Mouse (Mus musculus): Measurements from ENCODE around the gene Ptpre. TPM values are rescaled to one million over a fixed set of nuclear protein-coding genes. Genes with fewer than 3 reads are reported as not detected.
A peak's percentile ranks its signal among the peaks of the same experiment; 100 is the strongest.
"Not testable (repeated sequence)": the region's sequence is repeated elsewhere in the genome, so short reads cannot be mapped to it uniquely, and the experiment has no call there.

Gene Ptpre
- polyA plus RNA-seq, 1 experiment from 2014 or later: 1.8 TPM

DNA sequence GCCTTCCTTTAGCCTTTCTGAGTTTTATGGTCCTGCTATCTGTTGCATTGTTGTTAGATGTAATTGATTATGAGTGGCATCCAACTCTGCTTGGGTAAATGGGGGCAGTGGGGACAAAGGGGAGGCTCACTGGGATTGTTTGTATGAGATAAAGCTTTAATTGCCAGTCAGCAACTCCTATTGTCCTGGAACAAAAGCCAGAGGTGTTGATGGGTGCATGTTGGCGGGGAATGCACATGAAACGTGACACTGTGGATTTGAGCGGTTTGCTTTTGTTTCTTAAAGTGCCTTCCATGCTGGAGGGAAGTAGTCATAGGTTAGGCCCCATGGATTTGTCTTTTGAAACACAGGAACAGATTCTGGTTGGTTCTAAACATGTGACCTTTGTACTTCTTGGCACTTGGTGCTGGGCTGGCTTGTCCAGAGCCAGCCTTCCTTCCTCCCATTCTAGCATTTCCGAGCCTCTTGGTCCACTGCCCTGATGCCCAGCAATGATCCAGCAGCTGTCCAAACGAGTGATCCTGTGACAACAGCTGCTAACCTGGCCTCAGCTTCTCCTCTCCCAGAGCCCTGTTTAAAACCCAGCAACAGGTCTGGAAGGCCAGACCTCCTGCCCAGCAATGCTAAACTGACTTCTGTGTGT lies 65.7 kb downstream of the Ptpre start:
- no peaks in the 10 kb centered on the region for H3K36me3 ChIP-seq

DNA sequence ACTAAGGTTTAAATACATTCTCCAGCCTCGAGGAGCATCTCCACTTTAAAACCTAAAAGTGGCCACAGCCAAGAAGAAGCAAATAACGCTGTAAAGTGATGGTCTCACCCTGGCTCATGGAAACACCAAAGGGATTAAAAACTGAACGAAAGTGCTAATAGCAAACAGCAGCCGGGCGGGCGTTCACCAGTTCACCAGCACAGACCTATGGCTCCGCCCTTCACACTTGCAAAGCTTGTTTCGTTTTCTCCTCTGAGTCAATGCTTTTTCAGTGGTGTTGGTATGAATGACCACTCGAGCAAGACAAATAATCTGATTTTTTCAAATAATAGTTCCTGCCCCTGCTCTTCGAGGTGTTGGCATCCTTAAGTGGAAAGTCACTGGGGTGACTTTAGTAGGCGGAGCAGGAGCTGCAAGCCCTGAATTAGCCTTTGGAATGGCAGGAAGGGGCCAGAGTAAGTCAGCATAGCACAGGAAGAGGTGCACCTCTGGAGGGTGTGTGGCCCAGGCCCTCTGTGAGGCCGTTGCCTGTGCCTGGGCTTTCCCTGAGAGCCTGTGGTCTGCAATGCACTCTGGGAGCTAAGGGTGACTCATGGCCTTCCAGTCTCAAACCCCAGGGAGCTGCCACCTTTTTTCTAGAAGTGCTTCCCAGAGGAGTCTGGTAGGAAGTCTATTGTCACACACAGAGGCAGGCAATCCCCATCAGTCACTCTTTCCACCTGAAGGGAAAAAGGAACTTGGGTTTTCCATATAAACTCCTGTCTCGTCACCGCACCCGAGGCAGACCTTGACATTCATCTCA lies 67.9 kb downstream of the Ptpre start:
- no peaks in the 10 kb centered on the region for H3K36me3 ChIP-seq
- 39% methylated on average over 15 of the region's 15 CpGs for WGBS
- peak overlapping the region; percentile 79 for H3K27ac ChIP-seq
- H3K27me3 ChIP-seq (ENCODE audit: insufficient read depth, poor library complexity, severe bottlenecking): no peaks in the 10 kb centered on the region
- H3K4me1 ChIP-seq: peaks cover 41% of the 10 kb centered on the region
- no peaks in the 10 kb centered on the region for H3K9me3 ChIP-seq
- no peak for DNase-seq (ENCODE audit: low spot score)
- peak overlapping the region; percentile 13 for H3K4me3 ChIP-seq

More for the DNA sequence above, 65.7 kb downstream of the Ptpre start:
- 42% methylated on average over 5 of the region's 5 CpGs for WGBS
- Histone ChIP-seq H3K4me3 (no peak overlapping the region), H3K4me1 (peaks cover 35% of the 10 kb centered on the region), H3K27ac (peak overlapping the region; percentile 43; the same call in 1 of the 2 replicates), H3K9me3 (no peaks in the 10 kb centered on the region), H3K27me3 (ENCODE audit: insufficient read depth, poor library complexity, severe bottlenecking) (no peaks in the 10 kb centered on the region)
- no peak for DNase-seq (ENCODE audit: low spot score)

DNA sequence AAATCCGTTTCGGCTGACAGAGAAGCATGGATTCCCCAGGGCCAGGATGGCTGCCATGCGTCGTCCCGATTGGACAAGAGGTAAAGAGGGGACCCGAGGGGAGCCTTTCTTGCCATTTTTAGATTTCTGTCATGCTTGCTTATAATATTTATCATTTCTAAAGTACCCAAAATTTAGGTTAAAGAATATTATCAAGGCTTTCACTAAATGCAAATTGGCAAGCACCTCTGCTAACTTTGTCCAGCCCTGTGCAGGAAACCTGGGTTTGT lies 68.5 kb downstream of the Ptpre start:
- no peak for DNase-seq (ENCODE audit: low spot score)
- Histone ChIP-seq H3K9me3 (no peaks in the 10 kb centered on the region), H3K27ac (peak overlapping the region; percentile 79; the same call in 1 of the 2 replicates), H3K4me1 (peaks cover 41% of the 10 kb centered on the region), H3K27me3 (ENCODE audit: insufficient read depth, poor library complexity, severe bottlenecking) (no peaks in the 10 kb centered on the region), H3K4me3 (no peak overlapping the region), H3K36me3 (no peaks in the 10 kb centered on the region)
- WGBS: 73% methylated on average over 6 of the region's 6 CpGs

DNA sequence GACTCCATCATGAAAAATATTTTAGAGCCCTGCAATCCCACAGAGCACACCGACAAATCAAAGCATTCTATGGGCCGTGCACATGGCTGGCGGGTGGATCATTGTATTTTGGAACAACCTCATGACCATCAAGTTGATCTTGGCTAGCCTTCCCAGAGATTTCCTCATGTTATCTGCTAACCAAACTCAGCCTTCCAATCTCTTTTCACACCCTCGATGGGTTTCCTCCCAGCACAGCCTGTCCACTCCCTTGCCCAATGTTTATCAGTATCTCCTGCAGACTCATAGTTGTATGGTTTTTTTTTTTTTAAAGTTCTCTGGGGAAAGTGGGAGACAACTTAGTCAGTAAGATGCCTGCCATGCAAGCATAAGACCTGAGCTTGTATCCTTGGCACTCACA lies 70.9 kb downstream of the Ptpre start:
- 0 out of 2 replicates have a peak, but pooled peaks cover 4% of the 10 kb centered on the region for H3K27me3 ChIP-seq (ENCODE audit: insufficient read depth, poor library complexity, severe bottlenecking)
- no peak overlapping the region for H3K4me3 ChIP-seq
- H3K9me3 ChIP-seq: no peaks in the 10 kb centered on the region
- H3K4me1 ChIP-seq: peaks cover 34% of the 10 kb centered on the region
- H3K27ac ChIP-seq: no peak overlapping the region
- no peaks in the 10 kb centered on the region for H3K36me3 ChIP-seq
- WGBS: 47% methylated on average over 4 of the region's 4 CpGs
- no peak for DNase-seq (ENCODE audit: low spot score)

DNA sequence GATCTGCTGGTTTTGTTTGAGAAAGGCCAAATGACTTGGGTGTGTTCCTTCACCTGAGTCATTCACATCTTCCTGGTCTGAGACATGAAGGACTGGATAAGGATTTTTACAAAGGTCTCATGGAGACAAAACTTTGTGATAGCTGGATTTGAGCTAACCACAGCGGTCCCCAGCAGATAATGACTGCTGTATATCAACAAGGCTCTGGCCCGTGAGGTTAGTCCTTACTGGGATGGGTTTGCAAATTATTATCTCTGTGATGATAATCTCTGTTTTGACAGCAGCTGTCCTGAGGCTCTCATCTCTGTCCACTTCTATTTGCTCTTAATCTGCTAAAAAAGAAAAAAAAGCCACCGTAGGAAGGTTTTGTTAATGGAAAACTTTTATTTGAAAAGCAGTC lies 71.7 kb downstream of the Ptpre start:
- Histone ChIP-seq H3K4me3 (no peak overlapping the region), H3K9me3 (no peaks in the 10 kb centered on the region), H3K27me3 (ENCODE audit: insufficient read depth, poor library complexity, severe bottlenecking) (0 out of 2 replicates have a peak, but pooled peaks cover 4% of the 10 kb centered on the region), H3K27ac (no peak overlapping the region), H3K36me3 (0 out of 2 replicates have a peak, but pooled peaks cover 2% of the 10 kb centered on the region), H3K4me1 (peaks cover 32% of the 10 kb centered on the region)
- no peak for DNase-seq (ENCODE audit: low spot score)
- 18% methylated on average over 3 of the region's 3 CpGs for WGBS

DNA sequence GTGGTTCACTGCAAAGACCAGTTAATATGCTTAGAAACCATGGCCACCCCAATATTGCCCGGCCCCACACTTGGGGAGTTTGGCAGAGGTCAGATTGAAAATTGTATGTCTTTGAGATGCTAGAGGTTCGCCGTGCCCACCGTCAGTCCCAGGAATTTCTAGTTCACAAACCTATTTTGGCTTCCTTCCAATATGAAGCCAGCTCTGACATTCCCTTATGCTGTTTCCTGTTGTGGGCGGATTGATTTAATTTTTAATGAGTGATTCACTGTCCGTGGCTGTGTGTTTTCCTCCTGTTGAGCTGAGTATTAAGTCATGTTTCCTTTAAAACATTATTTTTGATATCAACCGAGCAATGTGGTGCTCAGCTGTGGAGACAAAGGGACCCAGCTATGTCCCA lies 72.4 kb downstream of the Ptpre start:
- H3K27me3 ChIP-seq (ENCODE audit: insufficient read depth, poor library complexity, severe bottlenecking): 0 out of 2 replicates have a peak, but pooled peaks cover 4% of the 10 kb centered on the region
- DNase-seq (ENCODE audit: low spot score): no peak
- no peaks in the 10 kb centered on the region for H3K9me3 ChIP-seq
- H3K36me3 ChIP-seq: 0 out of 2 replicates have a peak, but pooled peaks cover 2% of the 10 kb centered on the region
- WGBS: 63% methylated on average over 7 of the region's 7 CpGs
- H3K4me1 ChIP-seq: peaks cover 29% of the 10 kb centered on the region
- H3K4me3 ChIP-seq: no peak overlapping the region
- no peak overlapping the region for H3K27ac ChIP-seq

DNA sequence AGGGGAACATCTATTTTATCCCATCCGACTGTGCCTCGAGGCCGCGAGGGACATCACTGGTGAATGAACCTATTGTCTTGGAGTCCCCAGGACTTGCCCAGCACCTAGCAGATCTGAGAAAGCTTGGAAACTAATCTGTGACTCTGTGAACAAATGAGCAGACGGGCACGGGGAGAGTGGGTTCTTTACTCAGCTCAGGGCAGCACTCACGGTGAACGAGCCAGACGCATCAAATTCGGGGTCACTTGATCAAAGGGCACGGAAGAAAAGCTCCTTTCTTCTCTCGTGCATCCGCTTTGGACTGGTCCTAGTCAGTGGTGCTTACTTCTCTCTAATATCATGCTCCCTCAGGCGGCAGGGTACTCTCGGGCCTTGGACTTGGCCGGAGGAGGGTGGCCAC lies 75.0 kb downstream of the Ptpre start:
- no peaks in the 10 kb centered on the region for H3K9me3 ChIP-seq
- no peak overlapping the region for H3K4me3 ChIP-seq
- H3K27ac ChIP-seq: no peak overlapping the region
- WGBS: 84% methylated on average over 16 of the region's 16 CpGs
- peaks cover 16% of the 10 kb centered on the region for H3K4me1 ChIP-seq
- 0 out of 2 replicates have a peak, but pooled peaks cover 4% of the 10 kb centered on the region for H3K27me3 ChIP-seq (ENCODE audit: insufficient read depth, poor library complexity, severe bottlenecking)
- DNase-seq (ENCODE audit: low spot score): no peak
- 0 out of 2 replicates have a peak, but pooled peaks cover 2% of the 10 kb centered on the region for H3K36me3 ChIP-seq

DNA sequence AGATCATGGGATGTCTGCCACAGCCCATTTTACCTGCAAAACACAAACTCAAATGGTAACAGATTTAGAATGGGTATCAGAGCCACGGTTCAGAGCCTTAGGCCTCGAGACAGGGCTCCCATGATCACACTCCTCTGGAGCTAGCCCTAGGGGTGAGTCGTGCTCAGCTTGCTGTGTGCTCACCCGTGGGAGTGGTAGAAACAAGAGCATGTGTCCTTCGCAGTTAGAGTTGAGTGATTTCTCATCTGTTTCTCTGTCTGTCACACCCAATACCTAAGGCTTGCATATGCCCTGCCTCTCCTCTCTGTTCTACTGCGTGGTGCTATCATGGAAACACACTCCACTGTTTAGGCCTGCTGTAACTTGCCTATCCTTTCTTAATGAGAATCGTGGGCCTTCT lies 75.5 kb downstream of the Ptpre start:
- no peak overlapping the region; the same call in 1 of the 2 replicates for H3K27ac ChIP-seq
- 0 out of 2 replicates have a peak, but pooled peaks cover 4% of the 10 kb centered on the region for H3K27me3 ChIP-seq (ENCODE audit: insufficient read depth, poor library complexity, severe bottlenecking)
- no peaks in the 10 kb centered on the region for H3K9me3 ChIP-seq
- H3K4me1 ChIP-seq: peaks cover 16% of the 10 kb centered on the region
- H3K4me3 ChIP-seq: no peak overlapping the region
- no peak for DNase-seq (ENCODE audit: low spot score)
- 0 out of 2 replicates have a peak, but pooled peaks cover 2% of the 10 kb centered on the region for H3K36me3 ChIP-seq
- WGBS: 71% methylated on average over 7 of the region's 7 CpGs

DNA sequence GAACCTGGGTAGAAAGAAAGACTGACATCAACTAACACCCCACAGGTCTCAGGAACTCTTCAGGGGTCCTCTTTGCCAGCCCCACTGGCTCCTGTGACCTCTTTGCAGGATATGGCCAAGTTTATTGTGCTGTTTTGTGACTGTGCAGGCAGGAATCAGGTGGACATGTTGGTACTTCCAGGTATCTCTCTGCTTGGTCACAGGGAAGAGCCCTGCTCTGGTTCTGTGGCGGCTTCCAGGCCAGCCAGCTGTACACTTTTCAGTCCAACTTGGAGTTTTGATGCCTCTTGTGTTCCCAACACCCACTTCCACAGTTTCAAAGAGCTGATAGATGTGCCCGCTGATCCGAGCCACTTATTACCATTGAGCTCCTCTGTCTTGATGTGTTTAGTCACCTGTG lies 76.1 kb downstream of the Ptpre start:
- WGBS: 92% methylated on average over 3 of the region's 3 CpGs
- 0 out of 2 replicates have a peak, but pooled peaks cover 2% of the 10 kb centered on the region for H3K36me3 ChIP-seq
- H3K9me3 ChIP-seq: no peaks in the 10 kb centered on the region
- no peak overlapping the region for H3K27ac ChIP-seq
- peaks cover 16% of the 10 kb centered on the region for H3K4me1 ChIP-seq
- 0 out of 2 replicates have a peak, but pooled peaks cover 4% of the 10 kb centered on the region for H3K27me3 ChIP-seq (ENCODE audit: insufficient read depth, poor library complexity, severe bottlenecking)
- no peak for DNase-seq (ENCODE audit: low spot score)
- H3K4me3 ChIP-seq: no peak overlapping the region

DNA sequence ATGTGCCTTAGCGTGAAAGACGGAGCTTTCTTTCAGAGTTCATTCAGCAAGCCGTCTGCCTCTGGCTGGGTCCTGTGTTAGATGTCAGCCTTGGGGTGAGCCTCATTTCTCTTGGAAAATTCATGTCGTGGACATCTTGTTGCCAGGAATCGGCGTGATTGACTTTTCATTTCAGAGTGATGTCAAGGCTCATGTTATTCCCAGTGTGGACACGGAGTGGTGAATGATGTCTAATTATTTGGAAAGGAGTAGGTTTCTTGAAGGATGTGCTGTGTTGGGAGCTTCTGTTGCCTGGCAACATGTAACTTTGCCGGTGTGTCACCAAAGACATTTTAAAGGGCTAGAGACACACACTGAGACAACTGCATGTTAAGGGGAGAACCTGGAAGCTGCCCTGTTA lies 77.6 kb downstream of the Ptpre start:
- Histone ChIP-seq H3K9me3 (no peaks in the 10 kb centered on the region), H3K36me3 (0 out of 2 replicates have a peak, but pooled peaks cover 2% of the 10 kb centered on the region), H3K4me1 (peaks cover 2% of the 10 kb centered on the region), H3K4me3 (no peak overlapping the region), H3K27ac (no peak overlapping the region), H3K27me3 (ENCODE audit: insufficient read depth, poor library complexity, severe bottlenecking) (0 out of 2 replicates have a peak, but pooled peaks cover 4% of the 10 kb centered on the region)
- no peak for DNase-seq (ENCODE audit: low spot score)
- 89% methylated on average over 8 of the region's 8 CpGs for WGBS

DNA sequence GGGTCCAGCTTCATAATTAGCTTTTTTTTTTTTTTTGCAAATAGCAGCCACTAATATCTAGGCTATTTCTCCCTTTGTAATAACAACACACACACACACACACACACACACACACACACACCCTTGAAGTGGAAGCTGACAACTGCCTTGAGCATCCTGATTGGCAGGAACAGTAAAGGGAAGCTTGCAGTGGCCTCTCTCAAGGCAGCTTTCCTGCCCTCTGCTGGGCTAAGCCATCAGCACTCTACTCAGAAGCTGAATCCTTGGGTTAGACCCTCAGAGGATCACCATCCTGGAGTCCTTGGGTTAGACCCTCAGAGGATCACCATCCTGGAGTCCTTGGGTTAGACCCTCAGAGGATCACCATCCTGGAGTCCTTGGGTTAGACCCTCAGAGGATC lies 79.2 kb downstream of the Ptpre start:
- H3K9me3 ChIP-seq; H3K4me1 ChIP-seq; H3K27me3 ChIP-seq (ENCODE audit: insufficient read depth, poor library complexity, severe bottlenecking): not testable (repeated sequence)

DNA sequence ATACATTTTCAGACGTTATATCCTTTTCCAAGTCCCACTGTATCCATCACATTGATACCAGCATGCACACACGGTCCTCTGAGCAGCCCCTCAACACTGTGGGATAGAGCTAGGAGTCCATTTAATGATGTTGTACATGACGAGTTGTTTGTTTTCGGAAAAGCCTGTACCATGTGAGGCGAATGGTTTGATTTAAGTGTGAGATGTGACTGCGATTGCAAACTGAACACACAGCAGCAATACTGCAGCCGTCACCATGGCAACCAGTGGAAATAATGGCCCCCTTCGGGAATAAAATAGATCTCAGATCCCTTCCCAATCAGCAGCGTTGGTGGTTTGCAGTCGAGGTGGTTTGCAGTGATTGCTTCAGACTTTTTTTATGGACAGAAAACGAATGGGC lies 80.5 kb downstream of the Ptpre start:
- Histone ChIP-seq H3K36me3 (0 out of 2 replicates have a peak, but pooled peaks cover 2% of the 10 kb centered on the region), H3K27ac (no peak overlapping the region), H3K4me3 (no peak overlapping the region), H3K9me3 (no peaks in the 10 kb centered on the region), H3K4me1 (no peaks in the 10 kb centered on the region; the same call in 1 of the 2 replicates), H3K27me3 (ENCODE audit: insufficient read depth, poor library complexity, severe bottlenecking) (no peaks in the 10 kb centered on the region)
- DNase-seq (ENCODE audit: low spot score): no peak
- 83% methylated on average over 11 of the region's 11 CpGs for WGBS

More for the DNA sequence above, 79.2 kb downstream of the Ptpre start:
- DNase-seq (ENCODE audit: low spot score); H3K36me3 ChIP-seq; H3K27ac ChIP-seq; H3K4me3 ChIP-seq: not testable (repeated sequence)

DNA sequence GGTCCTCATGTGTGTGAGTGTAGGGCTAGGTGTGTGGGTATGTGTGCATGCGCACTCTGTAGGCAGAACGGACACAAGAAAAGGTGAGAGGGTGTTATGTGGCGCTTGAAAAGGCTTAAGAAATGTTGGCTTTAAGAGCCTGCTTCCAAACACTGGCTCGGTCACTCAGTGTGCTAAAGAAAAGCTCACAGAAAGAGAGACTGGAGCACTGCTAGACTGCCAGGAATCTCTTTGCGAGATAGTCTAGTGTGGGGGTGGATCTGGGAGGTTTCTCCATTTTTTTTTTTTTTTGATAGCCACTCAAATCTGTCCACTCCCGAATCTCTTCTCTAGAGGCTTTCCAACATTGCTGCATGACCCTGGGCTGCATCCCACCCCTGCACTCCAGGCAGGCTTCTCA lies 84.4 kb downstream of the Ptpre start:
- Histone ChIP-seq H3K9me3 (no peaks in the 10 kb centered on the region), H3K36me3 (no peaks in the 10 kb centered on the region), H3K4me1 (no peaks in the 10 kb centered on the region; the same call in 1 of the 2 replicates), H3K27ac (no peak overlapping the region), H3K4me3 (no peak overlapping the region), H3K27me3 (ENCODE audit: insufficient read depth, poor library complexity, severe bottlenecking) (peaks cover 4% of the 10 kb centered on the region; the same call in 1 of the 2 replicates)
- 58% methylated on average over 6 of the region's 6 CpGs for WGBS
- DNase-seq (ENCODE audit: low spot score): no peak
